Mouse (Mus musculus) liver, embryonic 13.5 days (tissue): Measurements from ENCODE around the gene Rdh16. TPM values are rescaled to one million over a fixed set of nuclear protein-coding genes. Genes with fewer than 3 reads are reported as not detected.
"Not testable (repeated sequence)": the region's sequence is repeated elsewhere in the genome, so short reads cannot be mapped to it uniquely, and the experiment has no call there.

Experiments used
- ATAC-seq: fragments of 200-750 bp; cut with Nextera tagmentation; 2 replicates; pipeline ENCODE4 v1.8.0; 2017; ENCODE audit warnings: low read depth, mild to moderate bottlenecking, moderate number of reproducible peaks, moderate library complexity
- DNase-seq: peaks from one replicate; pipeline ENCODE4 v3.0.0; 2022
- H3K27ac ChIP-seq: fragments of 300-500 bp; sonication (generic); 2 replicates; pipeline ENCODE4 v1.5.1; 2015; ENCODE audit warnings: moderate library complexity, mild to moderate bottlenecking, inconsistent platforms
- H3K27me3 ChIP-seq: fragments of 300-500 bp; sonication (generic); 2 replicates; pipeline ENCODE4 v1.6.1; 2015; ENCODE audit warnings: mild to moderate bottlenecking, inconsistent platforms
- H3K36me3 ChIP-seq: fragments of 300-500 bp; sonication (generic); 2 replicates; pipeline ENCODE4 v1.6.1; 2015; ENCODE audit warnings: mild to moderate bottlenecking, inconsistent platforms
- H3K4me1 ChIP-seq: fragments of 300-500 bp; sonication (generic); replicated peaks from 2 replicates; pipeline ENCODE4 v1.6.1; 2015; ENCODE audit warnings: inconsistent platforms
- H3K4me2 ChIP-seq: fragments of 300-500 bp; sonication (generic); 2 replicates; pipeline ENCODE4 v1.6.1; 2015; ENCODE audit warnings: inconsistent platforms, mild to moderate bottlenecking, moderate library complexity
- H3K4me3 ChIP-seq: fragments of 300-500 bp; sonication (generic); replicated peaks from 2 replicates; pipeline ENCODE4 v1.5.1; 2015; ENCODE audit warnings: mild to moderate bottlenecking, inconsistent platforms
- H3K9ac ChIP-seq: fragments of 300-500 bp; sonication (generic); 2 replicates; pipeline ENCODE4 v1.6.1; 2015; ENCODE audit warnings: mild to moderate bottlenecking, inconsistent platforms
- H3K9me3 ChIP-seq: fragments of 300-500 bp; sonication (generic); replicated peaks from 2 replicates; pipeline ENCODE4 v1.6.1; 2016; ENCODE audit warnings: inconsistent platforms
- WGBS: fragments of 180-500 bp; shearing (Covaris S2); methylation state at CpG from one replicate; pipeline ENCODE4 v1.1.7; 2015; ENCODE audit not compliant: insufficient replicate concordance; 5-methylcytosine and 5-hydroxymethylcytosine counted together
- polyA plus RNA-seq: library from polyadenylated mRNA; unstranded; fragments of >200 nt; fragmentation: Nextera tagmentation; extraction: Ambion mirVana; gene quantifications from 2 replicates; pipeline ENCODE4 v1.2.1, GENCODE M21; 2015

The Rdh16 gene
- polyA plus RNA-seq, 1 experiment from 2014 or later: not detected

GRCm38 (mm10) chr10:127835292-127835691 is 34.3 kb downstream of the Rdh16 start:
- H3K27ac ChIP-seq: no peak overlapping the region
- H3K4me1 ChIP-seq: no peaks in the 10 kb centered on the region
- no peak overlapping the region for H3K4me2 ChIP-seq
- H3K9ac ChIP-seq: no peak overlapping the region
- DNase-seq (no peak), ATAC-seq (no peak)
- no peaks in the 10 kb centered on the region for H3K27me3 ChIP-seq
- H3K4me3 ChIP-seq: no peak overlapping the region
- no peaks in the 10 kb centered on the region; the same call in 1 of the 2 replicates for H3K9me3 ChIP-seq
- WGBS: 70% methylated on average over 5 of the region's 5 CpGs
- no peaks in the 10 kb centered on the region for H3K36me3 ChIP-seq

GRCm38 (mm10) chr10:127837793-127838192 is 36.8 kb downstream of the Rdh16 start:
- not testable (repeated sequence) for DNase-seq, H3K4me2 ChIP-seq, H3K9ac ChIP-seq, H3K4me3 ChIP-seq, H3K9me3 ChIP-seq, H3K27me3 ChIP-seq, H3K27ac ChIP-seq, H3K36me3 ChIP-seq, H3K4me1 ChIP-seq, ATAC-seq
- 66% methylated on average over 5 of the region's 5 CpGs for WGBS

- ATAC-seq (no peak), DNase-seq (no peak)
- H3K36me3 ChIP-seq: no peaks in the 10 kb centered on the region
- no peak overlapping the region for H3K4me2 ChIP-seq
- WGBS: 56% methylated on average over 2 of the region's 2 CpGs
- no peak overlapping the region for H3K27ac ChIP-seq
- no peaks in the 10 kb centered on the region for H3K27me3 ChIP-seq
- no peaks in the 10 kb centered on the region for H3K4me1 ChIP-seq
- H3K4me3 ChIP-seq: no peak overlapping the region
- no peaks in the 10 kb centered on the region; the same call in 1 of the 2 replicates for H3K9me3 ChIP-seq
- H3K9ac ChIP-seq: no peak overlapping the region
Measured at GRCm38 (mm10) chr10:127838539-127838938, 37.6 kb downstream of the Rdh16 start.

- H3K4me1 ChIP-seq: no peaks in the 10 kb centered on the region
- H3K4me3 ChIP-seq: no peak overlapping the region
- H3K27me3 ChIP-seq: no peaks in the 10 kb centered on the region
- H3K36me3 ChIP-seq: no peaks in the 10 kb centered on the region
- H3K27ac ChIP-seq: no peak overlapping the region
- H3K4me2 ChIP-seq: no peak overlapping the region
- DNase-seq (no peak), ATAC-seq (no peak)
- H3K9me3 ChIP-seq: no peaks in the 10 kb centered on the region; the same call in 1 of the 2 replicates
- H3K9ac ChIP-seq: no peak overlapping the region
- WGBS: 37% methylated on average over 2 of the region's 2 CpGs
Measured at GRCm38 (mm10) chr10:127840776-127841175, 39.8 kb downstream of the Rdh16 start.

- not testable (repeated sequence) for H3K4me1 ChIP-seq, H3K4me3 ChIP-seq, H3K27me3 ChIP-seq, ATAC-seq, H3K27ac ChIP-seq, H3K9me3 ChIP-seq, H3K36me3 ChIP-seq, H3K9ac ChIP-seq, DNase-seq, H3K4me2 ChIP-seq
- WGBS: 83% methylated on average over 5 of the region's 5 CpGs
Measured at GRCm38 (mm10) chr10:127845945-127846344, 45.0 kb downstream of the Rdh16 start.

GRCm38 (mm10) chr10:127848089-127848488 is 47.1 kb downstream of the Rdh16 start:
- Histone ChIP-seq H3K4me1 (no peaks in the 10 kb centered on the region), H3K27ac (no peak overlapping the region), H3K4me2 (no peak overlapping the region), H3K9ac (no peak overlapping the region), H3K27me3 (no peaks in the 10 kb centered on the region), H3K4me3 (no peak overlapping the region), H3K36me3 (no peaks in the 10 kb centered on the region), H3K9me3 (no peaks in the 10 kb centered on the region)
- DNase-seq: no peak
- 36% methylated on average over 1 of the region's 1 CpGs for WGBS
- peak; percentile 50 for ATAC-seq

- Histone ChIP-seq H3K9ac (no peak within 1 kb of the TSS), H3K4me2 (no peak within 1 kb of the TSS), H3K27ac (no peak within 1 kb of the TSS), H3K9me3 (no peaks in the 10 kb centered on the region), H3K36me3 (no peaks in the 10 kb centered on the region), H3K4me3 (no peak within 1 kb of the TSS), H3K4me1 (no peaks in the 10 kb centered on the region), H3K27me3 (no peaks in the 10 kb centered on the region)
- ATAC-seq (no peak), DNase-seq (no peak)
- WGBS: 59% methylated on average over 1 of the region's 1 CpGs
Measured at GRCm38 (mm10) chr10:127849628-127850027, 48.7 kb downstream of the Rdh16 start, which contains the start of gene Rdh19. Rdh19 (plus strand) TSS chr10:127849928.

GRCm38 (mm10) chr10:127856376-127856775 is 55.4 kb downstream of the Rdh16 start:
- H3K27me3 ChIP-seq: no peaks in the 10 kb centered on the region; the same call in 1 of the 2 replicates
- no peak overlapping the region for H3K9ac ChIP-seq
- H3K36me3 ChIP-seq: no peaks in the 10 kb centered on the region
- no peak overlapping the region for H3K27ac ChIP-seq
- no peak overlapping the region for H3K4me2 ChIP-seq
- H3K4me1 ChIP-seq: no peaks in the 10 kb centered on the region
- no peaks in the 10 kb centered on the region for H3K9me3 ChIP-seq
- H3K4me3 ChIP-seq: no peak overlapping the region
- no peak for ATAC-seq
- no peak for DNase-seq

GRCm38 (mm10) chr10:127864931-127865330 is 64.0 kb downstream of the Rdh16 start:
- no peaks in the 10 kb centered on the region; the same call in 1 of the 2 replicates for H3K27me3 ChIP-seq
- H3K27ac ChIP-seq: no peak overlapping the region
- ATAC-seq (no peak), DNase-seq (no peak)
- H3K4me3 ChIP-seq: no peak overlapping the region
- H3K36me3 ChIP-seq: no peaks in the 10 kb centered on the region
- no peaks in the 10 kb centered on the region for H3K9me3 ChIP-seq
- H3K9ac ChIP-seq: no peak overlapping the region
- no peak overlapping the region for H3K4me2 ChIP-seq
- 0 out of 2 replicates have a peak, but pooled peaks cover 2% of the 10 kb centered on the region for H3K4me1 ChIP-seq

- Histone ChIP-seq H3K27ac (no peak within 1 kb of the TSS), H3K9me3 (no peaks in the 10 kb centered on the region), H3K4me2 (no peak within 1 kb of the TSS), H3K4me1 (0 out of 2 replicates have a peak, but pooled peaks cover 2% of the 10 kb centered on the region), H3K27me3 (no peaks in the 10 kb centered on the region; the same call in 1 of the 2 replicates), H3K9ac (no peak within 1 kb of the TSS), H3K36me3 (no peaks in the 10 kb centered on the region), H3K4me3 (no peak within 1 kb of the TSS)
- WGBS: 45% methylated on average over 3 of the region's 3 CpGs
- no peak for ATAC-seq
- no peak for DNase-seq
Measured at GRCm38 (mm10) chr10:127866232-127866631, 65.3 kb downstream of the Rdh16 start, which contains the start of gene Rdh16f2. Rdh16f2 (plus strand) TSS chr10:127866474.

- no peak overlapping the region for H3K9ac ChIP-seq
- no peak overlapping the region for H3K4me3 ChIP-seq
- DNase-seq (no peak), ATAC-seq (no peak)
- no peaks in the 10 kb centered on the region for H3K27me3 ChIP-seq
- no peaks in the 10 kb centered on the region for H3K4me1 ChIP-seq
- no peak overlapping the region for H3K4me2 ChIP-seq
- no peak overlapping the region for H3K27ac ChIP-seq
- H3K36me3 ChIP-seq: no peaks in the 10 kb centered on the region
- 49% methylated on average over 4 of the region's 4 CpGs for WGBS
- no peaks in the 10 kb centered on the region for H3K9me3 ChIP-seq
Measured at GRCm38 (mm10) chr10:127872484-127872883, 71.5 kb downstream of the Rdh16 start.

GRCm38 (mm10) chr10:127877681-127878080 is 76.7 kb downstream of the Rdh16 start:
- WGBS: 36% methylated on average over 2 of the region's 2 CpGs
- peaks cover 19% of the 10 kb centered on the region for H3K4me1 ChIP-seq
- H3K27ac ChIP-seq: no peak overlapping the region
- H3K9me3 ChIP-seq: no peaks in the 10 kb centered on the region
- peak; percentile 5 for DNase-seq
- no peaks in the 10 kb centered on the region for H3K27me3 ChIP-seq
- no peak overlapping the region for H3K4me2 ChIP-seq
- no peak overlapping the region for H3K4me3 ChIP-seq
- no peak overlapping the region for H3K9ac ChIP-seq
- H3K36me3 ChIP-seq: no peaks in the 10 kb centered on the region
- ATAC-seq: peak; percentile 60
